Mouse (Mus musculus) heart, postnatal 14 days (tissue): ENCODE data around the gene Ppm1n. TPM values are rescaled to one million over a fixed set of nuclear protein-coding genes. Genes with fewer than 3 reads are reported as not detected.

Experiments
- DNase-seq, 2 experiments: peaks; one replicate each; pipeline ENCODE4 v3.0.0; 2021 to 2022
- intact Hi-C: fragments of 180-260 bp; cut with DNase I; formaldehyde crosslinking; loops from one replicate; pipeline ENCODE4 v1.15.1; 2025
- total RNA-seq, 2 experiments: library from RNA; stranded (reverse); gene quantifications; 2 replicates each; pipeline ENCODE4 v1.2.3; 2021

Gene Ppm1n
- total RNA-seq, 2 experiments from 2014 or later: not detected

GRCm38 (mm10) chr7:19257390-19258022, 22.4 kb downstream of the Ppm1n start:
- intact Hi-C loops: no loop called here
- peak; percentile 64 to 72 for DNase-seq

- intact Hi-C loops: no loop called here
- no peak for DNase-seq
These were observed 23.3 kb downstream of the Ppm1n start for GRCm38 (mm10) chr7:19256567-19256966.

GRCm38 (mm10) chr7:19255395-19255794, 24.5 kb downstream of the Ppm1n start:
- DNase-seq: no peak
- intact Hi-C loops: no loop called here

DNA sequence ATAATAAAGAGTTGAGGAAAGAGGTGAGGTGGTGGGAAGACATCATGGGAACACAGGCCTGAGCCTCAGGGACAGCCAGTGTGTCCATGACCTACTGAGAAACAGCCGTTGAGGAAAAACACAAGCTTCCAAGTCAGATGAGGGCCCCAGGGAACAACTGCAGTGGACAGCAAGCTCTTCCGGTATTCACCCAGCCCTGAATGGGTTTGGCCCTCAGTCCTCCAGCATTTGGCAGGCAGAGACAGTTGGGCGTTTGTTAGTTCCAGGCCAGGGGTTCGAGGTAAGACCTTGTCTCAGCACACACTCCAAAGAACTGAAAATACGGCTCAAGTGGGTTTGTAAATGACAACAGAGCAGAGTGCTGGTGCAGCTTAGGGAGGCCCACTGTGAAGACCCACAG, 26.4 kb downstream of the Ppm1n start:
- intact Hi-C loops: no loop called here
- DNase-seq: no peak

DNA sequence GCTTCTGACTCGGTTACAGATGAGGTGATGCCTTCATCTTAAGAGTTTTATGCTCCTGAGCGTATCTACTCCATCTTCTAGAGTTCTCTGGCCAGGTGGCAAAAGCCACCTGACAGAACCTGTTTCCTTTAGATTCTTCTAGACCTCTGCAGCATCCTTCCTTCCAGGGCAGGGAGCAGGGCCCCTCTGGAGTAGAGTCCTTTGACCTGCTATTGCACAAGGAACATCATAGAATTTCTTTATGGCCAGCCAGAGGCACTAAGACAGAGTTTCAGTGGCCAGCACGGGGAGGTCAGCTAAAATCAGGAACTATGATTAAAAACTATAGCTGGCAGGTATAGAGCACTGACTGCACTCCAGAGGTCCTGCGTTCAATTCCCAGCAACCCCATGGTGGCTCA, 27.8 kb downstream of the Ppm1n start:
- intact Hi-C loops: no loop called here
- DNase-seq: no peak

GRCm38 (mm10) chr7:19247511-19247910, 32.4 kb downstream of the Ppm1n start:
- DNase-seq: no peak

GRCm38 (mm10) chr7:19246855-19247254, 33.0 kb downstream of the Ppm1n start:
- no peak for DNase-seq
- intact Hi-C loops: no loop called here

More at GRCm38 (mm10) chr7:19247511-19247910, 32.4 kb downstream of the Ppm1n start:
- intact Hi-C loops: no loop called here

- no peak for DNase-seq
- intact Hi-C loops: no loop called here
These were observed 34.8 kb downstream of the Ppm1n start for GRCm38 (mm10) chr7:19245083-19245482.

GRCm38 (mm10) chr7:19243858-19244257, 36.0 kb downstream of the Ppm1n start:
- no peak for DNase-seq
- intact Hi-C loops: no loop called here

GRCm38 (mm10) chr7:19242005-19242404, 37.9 kb downstream of the Ppm1n start:
- intact Hi-C loops: no loop called here

DNA sequence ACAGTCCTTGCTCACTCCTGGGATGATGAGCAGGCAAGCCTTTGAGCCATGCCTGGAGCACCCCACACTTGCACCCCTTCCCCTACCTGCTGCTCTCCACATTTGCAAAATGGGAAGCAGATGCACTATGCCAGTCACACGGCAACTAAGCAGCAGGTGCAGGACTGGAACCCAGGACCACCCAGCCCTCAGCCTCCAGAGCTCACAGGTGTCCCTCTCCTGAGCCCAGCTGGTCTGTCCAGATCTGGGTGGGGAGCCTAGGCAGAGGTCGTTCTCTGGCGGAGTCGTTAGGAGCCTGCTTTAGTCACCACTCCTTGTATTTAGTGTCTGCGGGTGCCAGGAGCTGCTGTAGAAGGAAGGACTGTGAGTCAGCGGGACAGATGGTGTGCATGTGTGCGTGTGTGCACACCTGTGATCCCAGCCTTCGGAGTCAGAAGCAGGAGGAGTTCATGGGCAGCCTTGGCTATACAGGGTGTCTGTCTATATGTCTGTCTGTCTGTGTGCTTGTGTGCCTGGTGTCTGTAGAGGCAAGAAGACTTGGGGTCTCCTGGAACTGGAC, 38.9 kb downstream of the Ppm1n start:
- intact Hi-C loops: loop anchor here (2.0 kb wide), 1 partner anchor 34 kb away; no protein-coding TSS in a partner anchor

More at GRCm38 (mm10) chr7:19242005-19242404, 37.9 kb downstream of the Ppm1n start:
- no peak for DNase-seq

DNA sequence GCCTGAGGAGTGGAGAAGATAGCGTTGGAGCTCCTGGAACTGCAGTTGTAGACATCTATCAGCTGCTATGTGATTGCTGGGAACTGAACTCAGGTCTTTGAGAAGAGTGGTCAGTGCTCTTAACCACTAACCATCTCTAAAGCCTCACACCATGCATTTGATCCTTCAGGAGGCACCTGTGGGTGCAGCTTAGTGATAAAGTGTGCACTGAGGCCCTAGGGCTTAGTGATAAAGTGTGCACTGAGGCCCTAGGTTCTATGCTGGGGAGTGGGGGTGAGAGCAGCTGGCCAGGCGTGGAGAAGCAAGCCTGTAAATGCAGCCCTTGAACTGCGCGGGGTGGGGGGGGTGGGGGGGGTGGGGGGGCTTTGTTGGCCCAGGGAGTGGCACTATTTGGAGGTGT, 39.9 kb downstream of the Ppm1n start:
- intact Hi-C loops: loop anchor here (1.0 to 2.0 kb wide), 3 partner anchors 35 to 103 kb away; no protein-coding TSS in a partner anchor
- no peak for DNase-seq

More for the DNA sequence above, 38.9 kb downstream of the Ppm1n start:
- DNase-seq: no peak

- DNase-seq: peak; percentile 90 to 95
- intact Hi-C loops: loop anchor here (1.0 to 2.0 kb wide), 2 partner anchors 42 to 103 kb away; no protein-coding TSS in a partner anchor
These were observed 40.4 kb downstream of the Ppm1n start for GRCm38 (mm10) chr7:19239423-19239822.

GRCm38 (mm10) chr7:19238344-19238743, 41.5 kb downstream of the Ppm1n start:
- no peak for DNase-seq
- intact Hi-C loops: loop anchor here (2.0 kb wide), 1 partner anchor 104 kb away; no protein-coding TSS in a partner anchor

DNA sequence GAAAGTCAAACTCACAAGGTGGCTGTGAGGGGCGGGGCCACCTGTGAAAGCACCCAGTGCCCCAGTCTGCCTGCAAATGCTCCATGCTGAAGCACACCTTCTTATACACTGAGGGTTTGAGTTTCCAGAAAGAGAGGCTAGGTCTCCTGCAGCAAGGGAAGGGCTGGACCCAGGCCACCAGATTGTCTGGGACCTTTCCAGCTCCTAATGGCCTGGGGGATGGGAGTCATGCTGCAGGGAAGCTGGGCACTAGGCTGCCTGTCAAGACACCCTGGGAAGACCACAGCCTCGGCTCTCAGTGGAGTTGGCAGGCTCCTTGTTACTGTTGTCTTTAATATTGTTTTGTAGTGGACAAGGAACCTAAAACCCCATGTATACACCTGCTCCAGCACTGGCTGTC, 43.5 kb downstream of the Ppm1n start:
- intact Hi-C loops: no loop called here
- peak; percentile 45 to 63 for DNase-seq

GRCm38 (mm10) chr7:19235092-19235671, 44.7 kb downstream of the Ppm1n start:
- intact Hi-C loops: no loop called here

DNA sequence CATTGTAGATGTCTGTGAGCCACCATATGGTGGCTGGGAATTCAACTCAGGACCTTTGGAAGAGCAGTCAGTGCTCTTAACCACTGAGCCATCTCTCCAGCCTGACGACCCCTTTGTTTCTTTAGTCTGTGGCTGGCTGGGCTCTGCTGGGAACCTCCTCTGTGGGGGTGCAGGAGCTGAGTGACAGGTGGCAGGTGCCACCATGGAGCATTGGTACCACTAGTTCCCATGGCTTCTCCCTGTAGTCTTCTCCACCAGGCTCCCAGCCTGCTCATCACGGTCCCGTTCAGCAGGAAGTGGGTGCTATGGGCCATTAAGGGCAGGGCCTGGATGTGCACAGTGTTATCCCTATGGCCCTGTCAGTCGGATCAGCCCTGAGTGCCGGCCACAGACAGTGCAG, 45.2 kb downstream of the Ppm1n start:
- intact Hi-C loops: no loop called here
- DNase-seq: no peak

More at GRCm38 (mm10) chr7:19235092-19235671, 44.7 kb downstream of the Ppm1n start:
- no peak for DNase-seq

GRCm38 (mm10) chr7:19231849-19232248, 48.0 kb downstream of the Ppm1n start:
- intact Hi-C loops: no loop called here

GRCm38 (mm10) chr7:19230899-19231298, 49.0 kb downstream of the Ppm1n start:
- DNase-seq: no peak
- intact Hi-C loops: no loop called here

More at GRCm38 (mm10) chr7:19231849-19232248, 48.0 kb downstream of the Ppm1n start:
- DNase-seq: no peak

DNA sequence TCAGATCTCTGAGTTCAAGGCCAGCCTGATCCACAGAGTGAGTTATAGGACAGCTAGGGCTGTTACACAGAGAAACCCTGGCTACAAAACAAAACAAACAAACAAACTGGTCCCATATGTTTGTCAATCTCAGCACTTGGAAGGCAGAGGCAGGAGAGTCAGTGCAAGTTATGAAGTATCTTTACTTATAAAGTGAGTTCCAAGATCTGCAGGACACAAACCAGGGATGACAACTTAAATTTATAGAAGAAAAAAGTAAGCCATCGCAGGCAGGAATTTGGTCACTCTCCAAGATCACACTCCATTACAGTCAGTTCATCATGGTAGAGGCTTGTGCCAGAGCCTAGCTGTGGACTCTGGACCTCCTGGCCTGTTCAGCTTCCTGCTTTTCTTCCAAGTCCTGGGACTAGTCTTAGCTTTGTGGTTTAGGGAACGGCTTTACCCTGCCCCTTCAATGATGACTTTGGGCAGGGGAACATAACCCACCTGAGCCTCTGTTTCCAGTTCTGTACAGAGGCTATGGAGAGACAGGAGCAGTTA, 49.8 kb downstream of the Ppm1n start:
- intact Hi-C loops: no loop called here
- no peak for DNase-seq

DNA sequence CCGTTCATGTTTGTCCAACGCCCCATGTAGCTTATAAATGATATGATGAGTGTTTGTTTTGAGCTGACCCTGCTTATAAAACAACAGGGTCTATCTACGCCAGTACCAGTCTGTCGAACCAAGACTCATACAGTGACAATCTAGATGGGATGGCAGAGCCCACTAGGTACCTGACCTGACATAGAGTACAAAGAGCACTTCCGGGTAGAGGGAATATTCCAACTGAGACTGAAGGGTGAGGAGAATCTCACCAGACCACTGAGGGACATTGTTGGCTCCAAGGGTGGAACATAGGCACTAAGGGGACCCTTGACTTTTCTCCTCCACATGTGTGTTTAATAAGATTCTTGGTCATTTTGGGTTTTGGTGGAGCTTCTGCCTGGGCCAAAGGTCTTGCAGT, 50.5 kb downstream of the Ppm1n start:
- intact Hi-C loops: no loop called here

More for the DNA sequence above, 50.5 kb downstream of the Ppm1n start:
- no peak for DNase-seq
